Mouse (Mus musculus): Measurements from ENCODE around the gene Psmb11.

DNA sequence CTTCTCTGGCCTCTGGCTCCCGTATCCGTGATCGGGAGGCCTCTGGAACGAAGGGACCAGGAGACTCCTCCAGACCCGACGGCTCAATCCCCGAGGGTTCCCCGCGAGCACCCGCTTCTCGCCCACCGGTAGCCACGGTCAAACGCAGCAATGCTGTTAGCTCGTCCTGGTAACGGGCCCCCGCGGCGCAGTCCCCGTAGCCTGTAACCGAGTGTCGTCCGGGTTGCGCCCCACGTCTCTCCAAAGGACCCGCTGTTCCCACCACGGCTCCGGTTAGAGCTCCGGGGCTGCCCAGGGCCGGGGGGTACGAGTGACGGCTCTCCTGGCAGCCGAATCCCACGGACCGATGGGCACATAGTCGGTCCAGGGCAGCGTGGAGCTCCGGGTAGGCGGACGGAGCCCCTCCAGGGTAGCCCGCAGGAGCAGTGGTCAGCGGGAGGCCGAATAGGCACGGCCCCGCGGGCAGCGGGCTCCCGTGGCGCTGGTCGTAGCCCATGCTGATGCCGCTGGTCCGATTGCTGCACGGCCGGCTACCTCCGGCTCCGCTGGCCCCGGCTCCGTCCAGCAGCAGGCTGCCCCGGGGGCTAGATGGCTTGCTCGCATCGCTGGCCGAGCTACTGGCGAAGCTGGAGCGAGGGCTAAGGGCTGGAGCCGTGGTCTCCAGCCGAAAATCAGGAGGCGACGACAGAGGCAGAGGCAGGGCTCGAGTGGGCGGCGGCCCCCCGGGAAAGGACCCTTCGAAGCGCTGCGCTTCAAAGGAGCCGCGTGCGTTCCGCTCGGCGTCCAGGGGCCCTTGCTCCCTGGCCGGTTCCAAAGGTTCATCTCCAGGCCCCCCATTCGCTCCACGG lies 44.8 kb upstream of the Psmb11 start:
- TF ChIP-seq CTCF (conservative IDR thresholded peaks at IDR 0.05; ENCODE audit: low read length), result no peak
- no peak for TF ChIP-seq NANOG (IDR thresholded peaks at IDR 0.05; ENCODE audit: borderline replicate concordance, low read length)
- TF ChIP-seq POU5F1 (IDR thresholded peaks at IDR 0.05; ENCODE audit: borderline replicate concordance, low read length), result no peak

Data from E14TG2a.4 (cell line).